In the genomic region with DNA sequence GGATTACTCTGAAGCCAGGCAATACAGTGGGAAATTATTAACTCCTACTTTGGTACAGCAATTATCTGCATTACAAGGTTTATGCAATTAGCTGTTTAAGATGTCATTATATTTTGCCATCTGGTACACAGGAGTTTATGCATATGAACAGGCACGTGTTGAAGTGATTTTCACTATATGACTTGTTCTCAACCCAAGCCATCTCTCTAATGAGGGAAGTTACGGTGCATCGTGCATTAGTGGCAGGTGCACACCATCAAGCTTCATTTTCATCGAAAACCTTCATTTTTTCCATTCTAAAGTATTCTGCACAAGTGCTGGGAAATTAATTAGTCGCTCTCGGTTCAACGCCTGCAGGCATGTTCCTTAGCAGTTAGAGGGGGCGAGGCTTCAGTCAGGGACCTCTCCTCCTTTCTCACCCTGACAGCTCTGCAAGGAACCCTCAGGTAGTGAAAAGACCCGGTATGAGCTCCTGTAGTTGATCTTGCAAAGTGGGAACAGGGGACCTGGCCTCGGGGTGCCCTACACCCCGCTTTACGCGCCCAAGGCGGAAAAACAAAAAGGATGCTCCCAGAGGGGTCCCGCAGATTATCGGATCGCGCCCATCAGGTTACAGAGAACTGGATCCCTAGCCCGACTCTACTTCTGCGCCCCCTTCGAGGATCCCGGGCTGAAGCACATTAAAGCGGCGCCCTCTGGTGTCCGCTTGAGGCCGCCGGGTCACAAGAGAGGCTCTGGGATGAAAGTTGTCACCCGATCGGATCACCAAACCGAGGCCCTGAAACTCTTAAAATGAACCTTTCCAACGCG, we compare ENCODE assay signal across 9 mouse cellular contexts. TPM values are rescaled to one million over a fixed set of nuclear protein-coding genes. Genes with fewer than 3 reads are reported as not detected.
DNase-seq lines count a peak whose midpoint lies in the region; ATAC-seq and TF ChIP-seq lines count a peak whose summit lies in the region.
"Had no signal": no experiment of that assay in that cellular context is flagged by ENCODE, and none has a peak within 500 bp of the region (broad histone marks: within the 10 kb centered on the region; RNA-seq: fewer than 3 reads in every experiment).

No protein-coding gene starts in this region.

- TF ChIP-seq POLR2A in ES-Bruce4 (IDR thresholded peaks at IDR 0.05; ENCODE audit: insufficient read depth, low read length): no peak
- TF ChIP-seq POLR2A in lung, adult 2 months (IDR thresholded peaks at IDR 0.05; ENCODE audit: borderline replicate concordance, extremely low read depth, low read depth, low read length): no peak
- TF ChIP-seq POLR2A in thymus, adult 2 months (IDR thresholded peaks at IDR 0.05; ENCODE audit: control insufficient read depth, extremely low read depth, insufficient read depth, low read length, poor library complexity): no peak

- no peaks in the 10 kb centered on the region for H3K4me1 ChIP-seq in ES-Bruce4 (ENCODE audit: control insufficient read depth, insufficient read depth, low read length)
- H3K4me1 ChIP-seq in forebrain, postnatal 0 days (ENCODE audit: insufficient read depth): no peaks in the 10 kb centered on the region
- no peaks in the 10 kb centered on the region; the same call in 1 of the 2 replicates for H3K4me1 ChIP-seq in lung, adult 2 months (ENCODE audit: control insufficient read depth, insufficient read depth, low read length)
- H3K4me1 ChIP-seq in thymus, adult 2 months (replicated peaks; ENCODE audit: control insufficient read depth, insufficient read depth, low read length): peaks cover 9% of the 10 kb centered on the region

- H3K4me2 ChIP-seq in forebrain, postnatal 0 days (ENCODE audit: low read depth): peak overlapping the region; percentile 81

- H3K27ac ChIP-seq in ES-Bruce4 (ENCODE audit: insufficient read depth, low read length): no peak overlapping the region
- H3K27ac ChIP-seq in forebrain, postnatal 0 days (ENCODE audit: low read depth, low read length): no peak overlapping the region
- H3K27ac ChIP-seq in layer of hippocampus, adult 2 months: peak overlapping the region; percentile 37; the same call in 1 of the 2 replicates
- H3K27ac ChIP-seq in thymus, adult 2 months (ENCODE audit: control insufficient read depth, insufficient read depth, low read length): no peak overlapping the region

- peak; percentile 59 for TF ChIP-seq CTCF in ES-Bruce4 (IDR thresholded peaks at IDR 0.05; ENCODE audit: low read depth, low read length)
- TF ChIP-seq CTCF in forebrain, postnatal 0 days (IDR thresholded peaks at IDR 0.05; ENCODE audit: low read depth): peak; percentile 84
- TF ChIP-seq CTCF in layer of hippocampus, adult 2 months (conservative IDR thresholded peaks at IDR 0.05): peak; percentile 92
- TF ChIP-seq CTCF in lung, adult 2 months (IDR thresholded peaks at IDR 0.05; ENCODE audit: insufficient read depth, low read length): peak; percentile 50
- TF ChIP-seq CTCF in thymus, adult 2 months (IDR thresholded peaks at IDR 0.05; ENCODE audit: borderline replicate concordance, control insufficient read depth, extremely low read depth, insufficient read depth, low read length, poor library complexity): peak; percentile 81

- H3K27me3 ChIP-seq in ES-Bruce4 (ENCODE audit: control insufficient read depth, insufficient read depth, low read length, poor library complexity, severe bottlenecking): peaks cover 9% of the 10 kb centered on the region
- H3K27me3 ChIP-seq in forebrain, postnatal 0 days (ENCODE audit: insufficient read depth, low read length): no peaks in the 10 kb centered on the region
- no peaks in the 10 kb centered on the region for H3K27me3 ChIP-seq in thymus, adult 2 months (ENCODE audit: control insufficient read depth, insufficient read depth, low read length)

- ATAC-seq in forebrain, postnatal 0 days: peak; percentile 92

- no peaks in the 10 kb centered on the region for H3K36me3 ChIP-seq in ES-Bruce4 (ENCODE audit: control insufficient read depth, insufficient read depth, low read length, poor library complexity, severe bottlenecking)
- H3K36me3 ChIP-seq in forebrain, postnatal 0 days (ENCODE audit: insufficient read depth): no peaks in the 10 kb centered on the region
- H3K36me3 ChIP-seq in thymus, adult 2 months (ENCODE audit: control insufficient read depth, insufficient read depth, low read length): no peaks in the 10 kb centered on the region

- peak overlapping the region; percentile 36; the same call in 1 of the 2 replicates for H3K4me3 ChIP-seq in ES-Bruce4 (ENCODE audit: low read depth, low read length)
- H3K4me3 ChIP-seq in forebrain, postnatal 0 days (ENCODE audit: low read depth, low read length): peak overlapping the region; percentile 39
- peak overlapping the region; percentile 54 for H3K4me3 ChIP-seq in layer of hippocampus, adult 2 months
- H3K4me3 ChIP-seq in lung, adult 2 months (replicated peaks; ENCODE audit: extremely low read depth, low read depth, low read length): peak overlapping the region; percentile 31
- peak overlapping the region; percentile 23; the same call in 1 of the 2 replicates for H3K4me3 ChIP-seq in thymus, adult 2 months (ENCODE audit: control insufficient read depth, insufficient read depth, low read length)

- WGBS in forebrain, postnatal 0 days: 2% methylated on average over 32 of the region's 32 CpGs
- WGBS in lung, adult 2 months: 10% methylated on average over 32 of the region's 32 CpGs
- WGBS in thymus, adult 2 months: 12% methylated on average over 32 of the region's 32 CpGs

- peak; percentile 79 to 88 for DNase-seq in cerebellum, adult 18-20 months
- DNase-seq in forebrain, postnatal 0 days: peak; percentile 86
- peak; percentile 84 for DNase-seq in heart, postnatal 36 days
- peak; percentile 60 to 72 for DNase-seq in layer of hippocampus, adult 2 months (ENCODE audit: low spot score in 2 of 2)
- DNase-seq in lung, adult 2 months: peak; percentile 75
- peak; percentile 57 for DNase-seq in ovary, adult 18-20 months (ENCODE audit: low spot score)
- peak; percentile 76 for DNase-seq in thymus, adult 2 months

- intact Hi-C loops in heart, postnatal 36 days (cut with DNase I): loop anchor here (1.0 to 10.0 kb wide), 7 partner anchors 71 to 951 kb away; no protein-coding TSS in a partner anchor

- no peak for TF ChIP-seq EP300 in ES-Bruce4 (IDR thresholded peaks at IDR 0.05; ENCODE audit: insufficient read depth, low read depth, low read length)

- H3K9ac ChIP-seq in ES-Bruce4 (ENCODE audit: low read depth, poor library complexity, severe bottlenecking): no peak overlapping the region
- peak overlapping the region; percentile 40 for H3K9ac ChIP-seq in forebrain, postnatal 0 days

- H3K9me3 ChIP-seq in ES-Bruce4 (replicated peaks; ENCODE audit: control insufficient read depth, insufficient read depth, low read length, poor library complexity, severe bottlenecking): no peaks in the 10 kb centered on the region
- H3K9me3 ChIP-seq in forebrain, postnatal 0 days (ENCODE audit: low read length): no peaks in the 10 kb centered on the region

RNA-seq across cellular contexts. Expression of gene Nfia, which starts 27.0 kb away (rescaled TPM):
- 1.4 and 2.0 TPM in 2 replicates for polyA plus RNA-seq in ES-Bruce4 (2011; ENCODE audit: insufficient read depth, insufficient read length, low read depth, missing spikeins)
- total RNA-seq in forebrain, postnatal 0 days (2014; rRNA removed): 44.1 and 51.2 TPM in 2 replicates
- polyA plus RNA-seq in forebrain, postnatal 0 days (2015; fragmentation: Nextera tagmentation; extraction: Ambion mirVana): 38.2 and 57.5 TPM in 2 replicates
- 100 to 1,000 TPM; 128 to 149 TPM for total RNA-seq in heart, postnatal 36 days (2021)
- 100 to 1,000 TPM; 113 to 115 TPM for total RNA-seq in layer of hippocampus, adult 2 months (2021)
- 52.7 and 57.7 TPM in 2 replicates for polyA plus RNA-seq in lung, adult 2 months (2012; rRNA removed)
- polyA plus RNA-seq in thymus, adult 2 months (2012; rRNA removed): 26.4 and 33.6 TPM in 2 replicates

RNA-seq across cellular contexts. Expression of gene E130114P18Rik, which starts 32.4 kb away (rescaled TPM):
- polyA plus RNA-seq in ES-Bruce4 (2011; ENCODE audit: insufficient read depth, insufficient read length, low read depth, missing spikeins): not detected in 2 replicates
- total RNA-seq in forebrain, postnatal 0 days (2014; rRNA removed): 12.9 and 15.2 TPM in 2 replicates
- 19.3 and 20.7 TPM in 2 replicates for polyA plus RNA-seq in forebrain, postnatal 0 days (2015; fragmentation: Nextera tagmentation; extraction: Ambion mirVana)
- total RNA-seq in heart, postnatal 36 days (2021): under 1 TPM in 1 of 2 experiments, not detected in 1; 0.28 TPM
- 1 to 10 TPM; 7.1 to 7.9 TPM for total RNA-seq in layer of hippocampus, adult 2 months (2021)
- polyA plus RNA-seq in lung, adult 2 months (2012; rRNA removed): 0.17 TPM in 1 of 2 replicates, not detected in the other
- polyA plus RNA-seq in thymus, adult 2 months (2012; rRNA removed): 0.09 TPM in 1 of 2 replicates, not detected in the other
- polyA plus RNA-seq: erythroblast, embryonic 14.5 days had no signal

Comparison
In these comparisons a context has a peak if more than half of its experiments do, and no peak if none do; other contexts are left out.
1. RNA of gene E130114P18Rik, which starts 32.4 kb away (polyA plus RNA-seq): 19.3 to 20.7 TPM in forebrain, postnatal 0 days; 0.17 TPM in lung, adult 2 months, 0.09 TPM in thymus, adult 2 months and not detected in ES-Bruce4; every median in the first group is over 10 times any median in the second.
2. Peak in every context shown above with its lines, with median percentiles within 50 percentile points of each other: H3K4me3 ChIP-seq, CTCF ChIP-seq and DNase-seq.